Mouse (Mus musculus) hindbrain, embryonic 14.5 days (tissue): ENCODE data around the gene Tmem38a. TPM values are rescaled to one million over a fixed set of nuclear protein-coding genes. Genes with fewer than 3 reads are reported as not detected.

ENCODE experiments used
- ATAC-seq: fragments of 200-750 bp; cut with Nextera tagmentation; 2 replicates; pipeline ENCODE4 v1.8.0; 2017; ENCODE audit warnings: moderate number of reproducible peaks, mild to moderate bottlenecking, moderate TSS enrichment, moderate library complexity; ENCODE audit not compliant: low FRiP score
- DNase-seq: peaks from one replicate; pipeline ENCODE4 v3.0.0-alpha.2; 2015; ENCODE audit warnings: low spot score
- H3K27ac ChIP-seq: fragments of 300-500 bp; sonication (generic); 2 replicates; pipeline ENCODE4 v1.5.1; 2014; ENCODE audit warnings: mild to moderate bottlenecking, moderate library complexity
- H3K27me3 ChIP-seq: fragments of 300-500 bp; sonication (generic); 2 replicates; pipeline ENCODE4 v1.6.1; 2014; ENCODE audit warnings: mild to moderate bottlenecking, low read length, mixed read lengths; ENCODE audit not compliant: control insufficient read depth, insufficient read depth
- H3K36me3 ChIP-seq: fragments of 300-500 bp; sonication (generic); replicated peaks from 2 replicates; pipeline ENCODE4 v1.6.1; 2014; ENCODE audit not compliant: control insufficient read depth, insufficient read depth
- H3K4me1 ChIP-seq: fragments of 300-500 bp; sonication (generic); replicated peaks from 2 replicates; pipeline ENCODE4 v1.6.1; 2014; ENCODE audit warnings: antibody characterized with exemption, low read length, mixed read lengths; ENCODE audit not compliant: control insufficient read depth, insufficient read depth
- H3K4me2 ChIP-seq: fragments of 300-500 bp; sonication (generic); replicated peaks from 2 replicates; pipeline ENCODE4 v1.6.1; 2014; ENCODE audit warnings: mild to moderate bottlenecking, moderate library complexity
- H3K4me3 ChIP-seq: fragments of 300-500 bp; sonication (generic); replicated peaks from 2 replicates; pipeline ENCODE4 v1.5.1; 2014; ENCODE audit warnings: mild to moderate bottlenecking, low read length
- H3K9ac ChIP-seq: fragments of 300-500 bp; sonication (generic); 2 replicates; pipeline ENCODE4 v1.6.1; 2014
- H3K9me3 ChIP-seq: fragments of 300-500 bp; sonication (generic); 2 replicates; pipeline ENCODE4 v1.6.1; 2016; ENCODE audit warnings: low read length; ENCODE audit not compliant: control insufficient read depth
- WGBS: fragments of 180-500 bp; shearing (Covaris S2); extraction: QIAGEN DNeasy Blood & Tissue Kit; methylation state at CpG from one replicate; pipeline ENCODE4 v1.1.7; 2014; 5-methylcytosine and 5-hydroxymethylcytosine counted together
- polyA plus RNA-seq: library from polyadenylated mRNA; unstranded; fragments of >200 nt; fragmentation: Nextera tagmentation; extraction: Ambion mirVana; gene quantifications from 2 replicates; pipeline ENCODE4 v1.2.1, GENCODE M21; 2014

Gene Tmem38a
- polyA plus RNA-seq, 1 experiment from 2014 or later = 34.2 TPM

DNA sequence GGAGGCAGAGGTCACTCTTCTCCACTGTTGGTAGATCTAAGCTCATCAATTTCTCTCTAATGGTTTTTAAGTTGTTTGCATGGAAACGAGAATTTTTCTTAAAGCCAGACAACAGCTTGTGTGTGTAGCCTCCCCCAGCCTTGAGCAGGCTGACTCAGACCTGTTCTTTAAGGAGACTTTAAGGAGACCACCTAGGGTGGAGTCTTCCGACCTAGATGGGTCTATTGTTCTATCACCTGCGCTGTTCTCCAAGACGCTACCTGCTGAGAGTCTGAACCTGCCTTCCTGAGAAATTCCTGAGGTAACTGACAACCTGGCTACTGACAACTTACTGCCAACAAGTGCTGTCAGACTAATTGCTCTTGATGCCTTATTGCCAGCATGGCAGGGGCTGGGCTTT lies 16.1 kb upstream of the Tmem38a start:
- no peak for DNase-seq
- H3K4me2 ChIP-seq = no peak overlapping the region
- peaks cover 36% of the 10 kb centered on the region for H3K36me3 ChIP-seq
- no peak for ATAC-seq
- no peak overlapping the region for H3K9ac ChIP-seq
- no peaks in the 10 kb centered on the region for H3K4me1 ChIP-seq
- no peak overlapping the region for H3K27ac ChIP-seq
- WGBS = 48% methylated on average over 4 of the region's 4 CpGs
- no peak overlapping the region for H3K4me3 ChIP-seq
- H3K9me3 ChIP-seq = no peaks in the 10 kb centered on the region
- H3K27me3 ChIP-seq = no peaks in the 10 kb centered on the region

DNA sequence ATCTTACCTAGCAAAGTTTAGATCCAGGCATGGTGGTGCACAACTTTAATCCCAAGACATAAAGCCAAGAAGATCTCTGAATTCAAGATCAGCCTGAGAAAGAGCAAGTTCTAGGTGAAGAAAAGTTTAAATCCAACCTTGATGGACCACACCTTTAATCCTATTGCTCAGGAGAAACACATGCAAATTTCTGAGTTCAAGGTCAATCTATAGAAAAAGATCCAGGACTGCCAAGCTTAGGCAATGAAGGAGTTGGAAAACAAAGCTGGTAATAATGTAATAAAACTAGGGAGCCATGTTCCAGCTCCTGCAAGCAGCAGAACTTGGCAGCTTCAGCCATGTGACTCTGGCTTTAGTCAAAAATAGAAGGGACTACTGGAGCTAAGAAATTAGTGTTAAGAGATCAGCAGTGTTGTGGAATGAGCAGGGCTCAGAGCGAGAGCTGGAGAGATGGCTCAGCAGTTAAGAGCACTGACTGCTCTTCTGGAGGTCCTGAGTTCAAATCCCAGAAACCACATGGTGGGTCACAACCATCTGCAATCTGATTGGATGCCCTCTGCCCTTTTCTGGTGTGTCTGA lies 10.7 kb upstream of the Tmem38a start:
- H3K27me3 ChIP-seq = no peaks in the 10 kb centered on the region
- DNase-seq (no peak), ATAC-seq (no peak)
- no peak overlapping the region for H3K27ac ChIP-seq
- H3K4me1 ChIP-seq = no peaks in the 10 kb centered on the region
- 100% methylated on average over 1 of the region's 1 CpGs for whole genome bisulfite sequencing
- no peaks in the 10 kb centered on the region for H3K9me3 ChIP-seq
- peaks cover 64% of the 10 kb centered on the region for H3K36me3 ChIP-seq
- no peak overlapping the region for H3K9ac ChIP-seq
- H3K4me3 ChIP-seq = no peak overlapping the region
- H3K4me2 ChIP-seq = no peak overlapping the region

DNA sequence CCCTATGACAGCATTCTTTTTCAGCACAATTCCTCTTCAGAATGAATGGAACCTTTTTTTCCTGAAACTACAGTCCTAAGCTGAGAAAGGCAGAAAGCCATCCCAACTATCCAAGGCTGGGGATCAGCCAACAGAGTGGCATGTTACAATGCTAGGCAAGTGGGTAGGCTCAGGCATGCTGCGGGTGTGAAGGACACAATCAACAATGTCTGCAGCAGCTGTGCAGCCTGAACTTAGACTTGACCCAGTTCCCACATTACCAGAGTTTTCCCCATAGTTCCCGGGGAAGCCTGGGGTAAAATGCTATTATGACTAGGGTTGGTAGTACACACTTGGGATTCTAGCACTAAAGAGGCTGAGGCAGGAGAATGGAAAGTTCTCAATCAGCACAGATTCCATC lies 5.9 kb upstream of the Tmem38a start:
- DNase-seq (no peak), ATAC-seq (no peak)
- H3K27ac ChIP-seq = no peak overlapping the region
- no peak overlapping the region for H3K4me3 ChIP-seq
- peaks cover 8% of the 10 kb centered on the region for H3K4me1 ChIP-seq
- H3K36me3 ChIP-seq = peaks cover 62% of the 10 kb centered on the region
- H3K4me2 ChIP-seq = no peak overlapping the region
- H3K9ac ChIP-seq = no peak overlapping the region
- H3K9me3 ChIP-seq = no peaks in the 10 kb centered on the region
- 89% methylated on average over 2 of the region's 2 CpGs for WGBS
- H3K27me3 ChIP-seq = no peaks in the 10 kb centered on the region

DNA sequence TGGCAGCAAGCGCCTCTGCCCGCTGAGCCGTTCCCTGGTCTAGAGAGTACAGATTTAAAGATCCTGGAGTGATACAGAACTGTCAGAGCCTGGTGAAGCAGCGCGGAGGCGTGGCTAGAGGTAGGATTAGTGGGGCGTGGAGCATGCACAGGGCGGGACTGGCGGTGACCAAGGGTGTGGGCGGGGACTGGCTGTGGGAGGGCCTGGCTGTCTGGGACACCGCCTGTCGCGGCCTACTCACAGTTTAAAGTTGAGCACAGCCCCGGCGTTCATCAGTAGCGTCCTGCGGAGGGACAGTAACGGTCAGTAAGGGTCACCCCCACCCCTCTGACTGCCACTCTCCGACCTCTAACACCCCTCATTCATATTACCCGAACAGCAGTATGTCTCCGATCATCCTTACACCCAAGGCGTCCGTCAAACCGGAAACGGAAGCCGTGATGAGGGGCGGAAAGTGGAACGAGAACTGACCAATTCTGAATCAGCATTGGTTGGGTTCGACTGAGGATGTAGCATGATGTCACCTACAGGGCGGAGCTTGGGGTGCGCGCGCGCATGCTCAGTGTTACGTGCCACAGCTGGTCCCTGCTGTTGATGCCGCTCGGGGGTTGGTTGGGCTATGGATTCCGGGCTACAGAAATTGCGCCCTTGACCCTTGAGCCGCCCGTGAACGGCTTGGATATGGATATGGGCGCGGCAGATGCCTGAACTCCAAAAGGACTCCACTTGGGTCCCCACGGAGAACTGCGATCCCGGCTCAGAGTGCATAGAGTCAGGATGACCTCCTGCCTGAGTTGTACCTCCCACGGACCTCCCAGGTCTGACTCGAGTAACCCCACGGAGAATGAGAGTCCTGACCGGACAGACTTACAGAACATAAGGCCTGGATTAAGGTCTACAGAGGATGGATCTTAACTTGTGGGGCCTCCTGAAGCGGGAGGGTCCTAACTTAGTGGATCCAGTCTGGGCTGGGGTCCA lies 933 bp upstream of the Tmem38a start, which contains the start of gene Smim7:
Gene Smim7 (minus strand): TSS at position 456 of the 978 bp plus-strand sequence.
- Histone ChIP-seq H3K27me3 (no peaks in the 10 kb centered on the region), H3K27ac (peak within 1 kb of the TSS; percentile 81), H3K36me3 (peaks cover 31% of the 10 kb centered on the region), H3K4me2 (peak within 1 kb of the TSS; percentile 85), H3K9ac (peak within 1 kb of the TSS; percentile 65), H3K9me3 (no peaks in the 10 kb centered on the region), H3K4me3 (peak within 1 kb of the TSS; percentile 56), H3K4me1 (peaks cover 23% of the 10 kb centered on the region)
- peak; percentile 97 for ATAC-seq
- WGBS = under 1% methylated on average over 52 of the region's 52 CpGs
- peak; percentile 98 for DNase-seq

DNA sequence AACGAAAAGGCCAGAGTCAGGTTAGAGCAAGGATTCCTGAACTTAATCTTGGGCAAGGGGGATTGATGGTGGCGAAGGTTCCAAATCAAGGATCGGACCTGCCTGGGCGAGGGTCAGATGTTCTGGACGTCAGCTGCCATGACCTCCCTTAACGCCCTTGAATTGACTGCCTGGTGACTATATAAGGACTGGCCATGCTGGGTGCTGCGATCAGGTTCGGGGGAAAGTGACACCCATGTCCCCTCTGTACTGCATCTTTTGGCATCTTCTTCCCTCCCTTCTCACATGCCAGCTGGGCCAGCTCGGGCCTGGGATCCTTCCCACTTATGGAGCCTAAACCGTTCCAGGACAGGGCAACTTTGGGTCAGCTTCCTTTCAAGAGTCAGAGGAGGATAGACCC lies 652 bp downstream of the Tmem38a start:
- ATAC-seq = no peak
- Histone ChIP-seq H3K36me3 (peaks cover 15% of the 10 kb centered on the region), H3K27me3 (no peaks in the 10 kb centered on the region), H3K27ac (no peak overlapping the region), H3K9ac (peak overlapping the region; percentile 65), H3K4me1 (peaks cover 23% of the 10 kb centered on the region), H3K4me3 (peak overlapping the region; percentile 56), H3K9me3 (no peaks in the 10 kb centered on the region), H3K4me2 (peak overlapping the region; percentile 85)
- DNase-seq = no peak
- WGBS = 5% methylated on average over 10 of the region's 10 CpGs

DNA sequence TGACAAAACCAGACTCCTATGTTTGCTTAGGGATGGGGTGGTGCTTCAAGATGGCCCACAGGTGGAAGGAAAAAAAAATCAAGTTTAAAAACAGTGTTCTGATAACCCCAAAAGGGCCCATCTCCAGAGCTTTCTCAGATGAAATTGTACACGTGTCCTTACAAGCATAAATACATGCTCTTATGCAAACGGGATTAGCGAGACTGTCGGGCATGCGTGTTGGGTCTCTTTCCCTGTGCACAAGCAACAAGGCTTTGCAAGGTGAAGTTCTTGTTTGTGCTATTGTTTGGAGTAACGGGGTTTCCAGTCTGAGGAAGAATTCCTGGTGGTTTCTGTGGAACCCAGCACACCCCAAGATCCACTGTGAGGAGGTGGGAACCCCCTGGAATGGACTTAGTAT lies 1.6 kb downstream of the Tmem38a start:
- ATAC-seq = no peak
- peak overlapping the region; percentile 85 for H3K4me2 ChIP-seq

DNA sequence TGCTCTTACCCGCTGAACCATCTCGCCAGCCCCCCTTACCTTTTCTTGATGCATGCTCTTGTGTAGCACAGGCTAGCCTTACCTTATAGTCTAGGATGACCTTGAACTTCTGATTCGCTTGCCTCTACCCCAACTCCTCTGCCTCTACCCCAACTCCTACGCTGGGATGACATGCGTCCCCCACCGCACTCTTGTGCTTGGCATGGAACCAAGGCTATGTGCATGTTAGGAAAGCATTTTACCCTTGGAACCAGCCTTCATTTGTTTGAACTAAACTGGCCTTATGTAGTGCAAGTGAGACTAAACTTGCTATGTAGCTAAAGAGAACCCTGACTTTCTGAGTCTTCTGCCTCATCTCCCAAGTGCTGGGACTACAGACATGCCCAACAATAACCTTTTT lies 4.1 kb downstream of the Tmem38a start:
- H3K4me2 ChIP-seq = no peak overlapping the region
- H3K4me1 ChIP-seq = peaks cover 16% of the 10 kb centered on the region
- H3K9ac ChIP-seq = no peak overlapping the region
- DNase-seq = no peak
- WGBS = 95% methylated on average over 6 of the region's 6 CpGs
- H3K4me3 ChIP-seq = no peak overlapping the region
- H3K9me3 ChIP-seq = no peaks in the 10 kb centered on the region
- ATAC-seq = no peak
- H3K27ac ChIP-seq = no peak overlapping the region
- H3K27me3 ChIP-seq = no peaks in the 10 kb centered on the region
- peaks cover 7% of the 10 kb centered on the region; the same call in 1 of the 2 replicates for H3K36me3 ChIP-seq

More for the DNA sequence above, 1.6 kb downstream of the Tmem38a start:
- Histone ChIP-seq H3K9ac (no peak overlapping the region), H3K4me1 (peaks cover 23% of the 10 kb centered on the region), H3K4me3 (peak overlapping the region; percentile 56; the same call in 1 of the 2 replicates), H3K9me3 (no peaks in the 10 kb centered on the region), H3K36me3 (peaks cover 6% of the 10 kb centered on the region), H3K27ac (no peak overlapping the region), H3K27me3 (no peaks in the 10 kb centered on the region)
- DNase-seq = no peak
- 86% methylated on average over 6 of the region's 6 CpGs for WGBS

DNA sequence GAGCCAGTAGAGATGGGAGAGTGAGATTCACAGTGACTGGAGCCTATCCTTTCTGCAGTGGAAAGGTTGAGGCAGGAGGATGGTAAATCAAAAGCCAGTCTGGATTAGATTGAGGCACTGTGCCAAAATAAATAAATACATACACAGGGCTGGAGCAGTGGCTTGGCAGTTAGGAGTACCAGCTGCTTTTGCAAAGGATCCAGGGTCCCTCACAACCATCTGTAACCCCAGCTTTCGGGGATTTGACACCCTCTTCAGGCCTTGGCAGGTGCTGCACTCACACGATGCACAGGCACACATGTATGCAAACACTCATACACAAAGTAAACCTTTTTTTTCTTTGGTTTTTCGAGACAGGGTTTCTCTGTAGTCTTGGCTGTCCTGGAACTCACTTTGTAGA lies 5.4 kb downstream of the Tmem38a start:
- H3K4me3 ChIP-seq = no peak overlapping the region
- no peaks in the 10 kb centered on the region for H3K9me3 ChIP-seq
- WGBS = 89% methylated on average over 3 of the region's 3 CpGs
- ATAC-seq (no peak), DNase-seq (no peak)
- no peak overlapping the region for H3K27ac ChIP-seq
- no peaks in the 10 kb centered on the region for H3K27me3 ChIP-seq
- H3K36me3 ChIP-seq = peaks cover 11% of the 10 kb centered on the region; the same call in 1 of the 2 replicates
- no peak overlapping the region for H3K9ac ChIP-seq
- H3K4me1 ChIP-seq = peaks cover 15% of the 10 kb centered on the region
- H3K4me2 ChIP-seq = no peak overlapping the region

DNA sequence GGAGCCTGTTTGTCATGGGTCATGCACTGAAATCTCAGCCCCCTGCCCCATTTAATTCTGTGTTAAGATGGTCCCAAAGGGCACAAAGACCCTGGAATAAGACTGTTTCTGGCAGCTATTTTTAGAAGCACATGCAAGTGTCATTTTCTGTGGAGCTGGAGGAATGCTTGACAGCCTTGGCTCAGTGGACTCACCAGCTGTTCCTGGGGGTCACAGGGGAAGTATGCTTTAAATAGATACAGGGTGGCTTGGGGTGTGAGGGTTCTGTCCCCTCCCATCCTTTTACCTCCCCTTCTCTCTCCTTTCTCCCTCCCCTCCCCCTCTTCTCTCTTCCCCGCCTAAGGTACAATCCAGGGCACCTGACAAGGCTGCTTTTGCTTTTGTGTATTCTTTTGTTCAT lies 6.1 kb downstream of the Tmem38a start:
- Histone ChIP-seq H3K9me3 (no peaks in the 10 kb centered on the region), H3K9ac (no peak overlapping the region), H3K4me3 (no peak overlapping the region), H3K36me3 (peaks cover 11% of the 10 kb centered on the region; the same call in 1 of the 2 replicates), H3K4me2 (no peak overlapping the region), H3K4me1 (peaks cover 8% of the 10 kb centered on the region), H3K27me3 (no peaks in the 10 kb centered on the region), H3K27ac (no peak overlapping the region)
- no peak for ATAC-seq
- WGBS = 88% methylated on average over 1 of the region's 1 CpGs
- no peak for DNase-seq
